17 mouse cellular contexts compared by ENCODE assay signal in the genomic region with DNA sequence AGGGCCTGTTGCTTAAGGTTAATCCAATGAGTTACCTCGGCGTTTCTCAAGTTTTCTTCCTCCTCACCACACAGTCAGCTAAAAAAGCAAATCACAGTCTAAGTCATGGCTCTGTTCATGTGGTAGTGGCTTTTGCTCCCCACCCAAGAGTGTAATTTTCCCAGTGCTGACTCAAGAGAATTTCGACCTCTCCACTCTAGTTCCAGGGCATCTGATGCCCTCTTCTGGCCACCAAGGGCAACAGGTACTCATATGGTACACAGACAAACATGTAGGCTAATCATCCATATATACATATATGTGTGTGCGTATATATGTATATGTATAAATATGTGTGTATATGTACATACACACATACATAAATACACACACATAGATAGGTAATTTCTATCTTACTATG. TPM values are rescaled to one million over a fixed set of nuclear protein-coding genes. Genes with fewer than 3 reads are reported as not detected.
DNase-seq lines count a peak whose midpoint lies in the region; ATAC-seq and TF ChIP-seq lines count a peak whose summit lies in the region.
"Had no signal": no experiment of that assay in that cellular context is flagged by ENCODE, and none has a peak within 500 bp of the region (broad histone marks: within the 10 kb centered on the region; RNA-seq: fewer than 3 reads in every experiment).

No protein-coding gene starts in this region.

- no peak overlapping the region for H3K4me3 ChIP-seq in intestine, postnatal 0 days (ENCODE audit: low read depth, low read length)
- H3K4me3 ChIP-seq in intestine, embryonic 16.5 days (ENCODE audit: low read length): no peak overlapping the region
- no peak overlapping the region for H3K4me3 ChIP-seq in stomach, postnatal 0 days (ENCODE audit: low read depth, low read length)
- H3K4me3 ChIP-seq: limb, embryonic 15.5 days had no signal

- no peaks in the 10 kb centered on the region for H3K9me3 ChIP-seq in intestine, postnatal 0 days (ENCODE audit: control insufficient read depth)
- no peaks in the 10 kb centered on the region for H3K9me3 ChIP-seq in intestine, embryonic 16.5 days (ENCODE audit: control insufficient read depth, low read length)
- H3K9me3 ChIP-seq in stomach, postnatal 0 days (ENCODE audit: control insufficient read depth, low read length): no peaks in the 10 kb centered on the region
- H3K9me3 ChIP-seq: limb, embryonic 15.5 days had no signal

- no peaks in the 10 kb centered on the region for H3K36me3 ChIP-seq in intestine, postnatal 0 days (ENCODE audit: control insufficient read depth, insufficient read depth)
- H3K36me3 ChIP-seq in intestine, embryonic 16.5 days (ENCODE audit: control insufficient read depth, insufficient read depth, low read length): no peaks in the 10 kb centered on the region
- no peaks in the 10 kb centered on the region for H3K36me3 ChIP-seq in stomach, postnatal 0 days (ENCODE audit: control insufficient read depth, insufficient read depth, low read length)
- H3K36me3 ChIP-seq: limb, embryonic 15.5 days had no signal

- peak; percentile 62 for TF ChIP-seq CTCF in intestine, postnatal 0 days (IDR thresholded peaks at IDR 0.05; ENCODE audit: low read depth)
- TF ChIP-seq CTCF in stomach, postnatal 0 days (IDR thresholded peaks at IDR 0.05; ENCODE audit: low read depth): peak; percentile 55

- no peak for ATAC-seq in intestine, postnatal 0 days
- ATAC-seq in intestine, embryonic 16.5 days: no peak
- no peak for ATAC-seq in stomach, postnatal 0 days (ENCODE audit: low FRiP score, low TSS enrichment)
- ATAC-seq: forebrain, embryonic 16.5 days had no signal

- H3K27ac ChIP-seq in intestine, postnatal 0 days (ENCODE audit: low read depth, low read length): no peak overlapping the region
- no peak overlapping the region for H3K27ac ChIP-seq in intestine, embryonic 16.5 days (ENCODE audit: low read length)
- H3K27ac ChIP-seq in stomach, postnatal 0 days (replicated peaks): no peak overlapping the region
- H3K27ac ChIP-seq: limb, embryonic 15.5 days; macrophage had no signal

- no peak overlapping the region for H3K9ac ChIP-seq in intestine, postnatal 0 days (ENCODE audit: low read depth, low read length)
- no peak overlapping the region for H3K9ac ChIP-seq in intestine, embryonic 16.5 days (ENCODE audit: low read depth, low read length)
- no peak overlapping the region for H3K9ac ChIP-seq in stomach, postnatal 0 days (ENCODE audit: low read length)
- H3K9ac ChIP-seq: limb, embryonic 15.5 days had no signal

- DNase-seq in retina, embryonic 14.5 days (ENCODE audit: low spot score): peak; percentile 9
- no peak for DNase-seq in retina, postnatal 1 day
- peak; percentile 43 for DNase-seq in ZHBTc4 (ENCODE audit: low read depth, low spot score)
- DNase-seq in stomach, postnatal 0 days (ENCODE audit: low spot score): no peak
- no peak for DNase-seq in c-Kit-positive CD71-positive TER-119-positive erythroid progenitor cells, embryonic 14.5 days (ENCODE audit: low spot score)
- DNase-seq in adrenal gland, adult 2 months: no peak
- DNase-seq: cerebellum, postnatal 36 days; heart, adult 11 months; heart, postnatal 14 days; kidney, postnatal 4 days; spleen, adult 18-20 months had no signal

- H3K4me2 ChIP-seq in intestine, postnatal 0 days (replicated peaks; ENCODE audit: low read depth): no peak overlapping the region
- H3K4me2 ChIP-seq in intestine, embryonic 16.5 days (ENCODE audit: low read depth, low read length): no peak overlapping the region
- H3K4me2 ChIP-seq in stomach, postnatal 0 days (replicated peaks; ENCODE audit: low read depth): no peak overlapping the region
- H3K4me2 ChIP-seq: limb, embryonic 15.5 days had no signal

- H3K4me1 ChIP-seq in intestine, postnatal 0 days (replicated peaks; ENCODE audit: control insufficient read depth, insufficient read depth, low read length): no peaks in the 10 kb centered on the region; the same call in 1 of the 2 replicates
- 0 out of 2 replicates have a peak, but pooled peaks cover 4% of the 10 kb centered on the region for H3K4me1 ChIP-seq in intestine, embryonic 16.5 days (ENCODE audit: control insufficient read depth, insufficient read depth, low read length)
- H3K4me1 ChIP-seq in stomach, postnatal 0 days (replicated peaks; ENCODE audit: control insufficient read depth, insufficient read depth): no peaks in the 10 kb centered on the region

- WGBS in intestine, postnatal 0 days: 76% methylated on average over 4 of the region's 4 CpGs
- WGBS in intestine, embryonic 16.5 days: 83% methylated on average over 4 of the region's 4 CpGs
- WGBS in stomach, postnatal 0 days: 85% methylated on average over 4 of the region's 4 CpGs

- H3K27me3 ChIP-seq in intestine, postnatal 0 days (replicated peaks; ENCODE audit: control insufficient read depth, insufficient read depth, low read length): no peaks in the 10 kb centered on the region
- no peaks in the 10 kb centered on the region for H3K27me3 ChIP-seq in intestine, embryonic 16.5 days (replicated peaks; ENCODE audit: control insufficient read depth, insufficient read depth, low read length)
- no peaks in the 10 kb centered on the region for H3K27me3 ChIP-seq in stomach, postnatal 0 days (ENCODE audit: control insufficient read depth, insufficient read depth, low read length)

- TF ChIP-seq EP300 in stomach, postnatal 0 days (optimal IDR thresholded peaks at IDR 0.05): no peak

RNA-seq across cellular contexts. Expression of gene Cxcl3, which starts 2.2 kb away (rescaled TPM):
- polyA plus RNA-seq in intestine, postnatal 0 days (2015; fragmentation: Nextera tagmentation; extraction: Ambion mirVana): not detected in 2 replicates
- 0.13 TPM in 1 of 2 replicates, not detected in the other for polyA plus RNA-seq in intestine, embryonic 16.5 days (2015; fragmentation: Nextera tagmentation; extraction: Ambion mirVana)
- polyA plus RNA-seq in stomach, postnatal 0 days (2015; fragmentation: Nextera tagmentation; extraction: Ambion mirVana): 0.05 and 0.10 TPM in 2 replicates
- total RNA-seq in adrenal gland, adult 2 months (2021): not detected
- polyA plus RNA-seq in adrenal gland, adult 2 months (2012; rRNA removed): 0.10 TPM in 1 of 2 replicates, not detected in the other
- total RNA-seq: heart, postnatal 14 days; left cerebral cortex, adult 8-10 months had no signal

RNA-seq across cellular contexts. Expression of gene Cxcl15, which starts 6.2 kb away (rescaled TPM):
- polyA plus RNA-seq in intestine, postnatal 0 days (2015; fragmentation: Nextera tagmentation; extraction: Ambion mirVana): 0.56 and 0.69 TPM in 2 replicates
- polyA plus RNA-seq in intestine, embryonic 16.5 days (2015; fragmentation: Nextera tagmentation; extraction: Ambion mirVana): 0.18 and 0.22 TPM in 2 replicates
- polyA plus RNA-seq in stomach, postnatal 0 days (2015; fragmentation: Nextera tagmentation; extraction: Ambion mirVana): 0.58 and 0.70 TPM in 2 replicates
- total RNA-seq in adrenal gland, adult 2 months (2021): not detected
- not detected in 2 replicates for polyA plus RNA-seq in adrenal gland, adult 2 months (2012; rRNA removed)
- total RNA-seq: left cerebral cortex, adult 8-10 months had no signal
- polyA plus RNA-seq: forebrain, embryonic 16.5 days; macrophage had no signal

RNA-seq across cellular contexts. Expression of gene Pf4, which starts 15.9 kb away (rescaled TPM):
- 58.0 and 64.6 TPM in 2 replicates for polyA plus RNA-seq in intestine, postnatal 0 days (2015; fragmentation: Nextera tagmentation; extraction: Ambion mirVana)
- polyA plus RNA-seq in intestine, embryonic 16.5 days (2015; fragmentation: Nextera tagmentation; extraction: Ambion mirVana): 47.1 and 47.6 TPM in 2 replicates
- 159 and 216 TPM in 2 replicates for polyA plus RNA-seq in stomach, postnatal 0 days (2015; fragmentation: Nextera tagmentation; extraction: Ambion mirVana)
- 10 to 100 TPM in 1 of 2 experiments, 1 to 10 TPM in 1; 9.5 to 17.8 TPM for total RNA-seq in adrenal gland, adult 2 months (2021)
- polyA plus RNA-seq in adrenal gland, adult 2 months (2012; rRNA removed): 9.5 and 17.9 TPM in 2 replicates

RNA-seq across cellular contexts. Expression of gene Ppbp, which starts 19.8 kb away (rescaled TPM):
- polyA plus RNA-seq in intestine, postnatal 0 days (2015; fragmentation: Nextera tagmentation; extraction: Ambion mirVana): 0.33 and 0.56 TPM in 2 replicates
- polyA plus RNA-seq in intestine, embryonic 16.5 days (2015; fragmentation: Nextera tagmentation; extraction: Ambion mirVana): 1.3 and 2.5 TPM in 2 replicates
- polyA plus RNA-seq in stomach, postnatal 0 days (2015; fragmentation: Nextera tagmentation; extraction: Ambion mirVana): 4.4 and 16.9 TPM in 2 replicates
- total RNA-seq in adrenal gland, adult 2 months (2021): 1 to 10 TPM; 2.2 to 3.2 TPM
- polyA plus RNA-seq in adrenal gland, adult 2 months (2012; rRNA removed): 0.39 and 0.94 TPM in 2 replicates

RNA-seq across cellular contexts. Expression of gene Cxcl5, which starts 29.0 kb away (rescaled TPM):
- 0.96 and 1.2 TPM in 2 replicates for polyA plus RNA-seq in intestine, postnatal 0 days (2015; fragmentation: Nextera tagmentation; extraction: Ambion mirVana)
- polyA plus RNA-seq in intestine, embryonic 16.5 days (2015; fragmentation: Nextera tagmentation; extraction: Ambion mirVana): 0.33 and 0.44 TPM in 2 replicates
- polyA plus RNA-seq in stomach, postnatal 0 days (2015; fragmentation: Nextera tagmentation; extraction: Ambion mirVana): 0.05 and 0.10 TPM in 2 replicates
- not detected for total RNA-seq in adrenal gland, adult 2 months (2021)
- polyA plus RNA-seq in adrenal gland, adult 2 months (2012; rRNA removed): 0.07 TPM in 1 of 2 replicates, not detected in the other

Comparison
In these comparisons a context has a peak if more than half of its experiments do, and no peak if none do; other contexts are left out.
1. DNase-seq: peak in retina, embryonic 14.5 days (single experiment) and ZHBTc4 (single experiment); none in retina, postnatal 1 day (single experiment), stomach, postnatal 0 days (single experiment), c-Kit-positive CD71-positive TER-119-positive erythroid progenitor cells, embryonic 14.5 days (single experiment) and adrenal gland, adult 2 months (single experiment).